Mouse (Mus musculus): Measurements from ENCODE around the gene Haus8.
A peak's percentile ranks its signal among the peaks of the same experiment; 100 is the strongest.
"Not testable (repeated sequence)": the region's sequence is repeated elsewhere in the genome, so short reads cannot be mapped to it uniquely, and the experiment has no call there.

The Haus8 gene

GRCm38 (mm10) chr8:71272286-71273150 lies at the start of gene Haus8, which contains the start of gene Myo9b:
Gene Haus8, minus strand, starts transcription at chr8:71272934.
Gene Myo9b, plus strand, starts transcription at chr8:71272714.
- DNase-seq, result peak; percentile 98

GRCm38 (mm10) chr8:71319760-71320159 lies 47.0 kb upstream of the Haus8 start:
- not testable (repeated sequence) for DNase-seq

GRCm38 (mm10) chr8:71318610-71319009 lies 45.9 kb upstream of the Haus8 start:
- DNase-seq, result not testable (repeated sequence)

- DNase-seq, result peak in 1 of 2 experiments; percentile 25
These were observed 43.8 kb upstream of the Haus8 start for GRCm38 (mm10) chr8:71316486-71317031.

- DNase-seq, result no peak
These were observed 43.2 kb upstream of the Haus8 start for GRCm38 (mm10) chr8:71315972-71316371.

GRCm38 (mm10) chr8:71313951-71314350 lies 41.2 kb upstream of the Haus8 start:
- DNase-seq, result no peak

GRCm38 (mm10) chr8:71312700-71313099 lies 40.0 kb upstream of the Haus8 start:
- DNase-seq, result peak in 1 of 2 experiments; percentile 42

- peak; percentile 51 to 63 for DNase-seq
These were observed 37.7 kb upstream of the Haus8 start for GRCm38 (mm10) chr8:71310446-71310845.

- DNase-seq, result no peak
These were observed 35.2 kb upstream of the Haus8 start for GRCm38 (mm10) chr8:71307913-71308312.

GRCm38 (mm10) chr8:71307371-71307770 lies 34.6 kb upstream of the Haus8 start:
- DNase-seq, result no peak

GRCm38 (mm10) chr8:71305988-71306387 lies 33.3 kb upstream of the Haus8 start:
- no peak for DNase-seq

GRCm38 (mm10) chr8:71303632-71304031 lies 30.9 kb upstream of the Haus8 start:
- DNase-seq, result peak in 1 of 2 experiments; percentile 31

GRCm38 (mm10) chr8:71302788-71303187 lies 30.1 kb upstream of the Haus8 start:
- no peak for DNase-seq

- DNase-seq, result no peak
These were observed 27.0 kb upstream of the Haus8 start for GRCm38 (mm10) chr8:71299716-71300115.

GRCm38 (mm10) chr8:71297439-71297838 lies 24.7 kb upstream of the Haus8 start:
- no peak for DNase-seq

- DNase-seq, result no peak
These were observed 24.1 kb upstream of the Haus8 start for GRCm38 (mm10) chr8:71296784-71297183.

GRCm38 (mm10) chr8:71296188-71296621 lies 23.5 kb upstream of the Haus8 start:
- DNase-seq, result peak in 1 of 2 experiments; percentile 36

GRCm38 (mm10) chr8:71293930-71294329 lies 21.2 kb upstream of the Haus8 start:
- DNase-seq, result not testable (repeated sequence)

GRCm38 (mm10) chr8:71291351-71291750 lies 18.6 kb upstream of the Haus8 start:
- no peak for DNase-seq

GRCm38 (mm10) chr8:71290911-71291310 lies 18.2 kb upstream of the Haus8 start:
- DNase-seq, result no peak

GRCm38 (mm10) chr8:71290211-71290610 lies 17.5 kb upstream of the Haus8 start:
- DNase-seq, result no peak

GRCm38 (mm10) chr8:71289098-71289497 lies 16.4 kb upstream of the Haus8 start:
- peak; percentile 46 to 54 for DNase-seq

GRCm38 (mm10) chr8:71288441-71288949 lies 15.8 kb upstream of the Haus8 start:
- no peak for DNase-seq

GRCm38 (mm10) chr8:71286223-71286622 lies 13.5 kb upstream of the Haus8 start:
- peak in 1 of 2 experiments; percentile 26 for DNase-seq

All from lung, adult 18-20 months (tissue).